Mouse (Mus musculus) forebrain, embryonic 15.5 days (tissue): Measurements from ENCODE around the gene 3100002H09Rik. TPM values are rescaled to one million over a fixed set of nuclear protein-coding genes. Genes with fewer than 3 reads are reported as not detected.
A peak's percentile ranks its signal among the peaks of the same experiment; 100 is the strongest.

ENCODE experiments used
- ATAC-seq: fragments of 200-750 bp; cut with Nextera tagmentation; replicated peaks from 2 replicates; pipeline ENCODE4 v1.8.0; 2017; ENCODE audit warnings: mild to moderate bottlenecking, moderate TSS enrichment, moderate library complexity
- H3K27ac ChIP-seq: fragments of 300-500 bp; sonication (generic); replicated peaks from 2 replicates; pipeline ENCODE4 v1.5.1; 2015; ENCODE audit warnings: mild to moderate bottlenecking, inconsistent platforms
- H3K27me3 ChIP-seq: fragments of 300-500 bp; sonication (generic); 2 replicates; pipeline ENCODE4 v1.6.1; 2015; ENCODE audit warnings: inconsistent platforms
- H3K36me3 ChIP-seq: fragments of 300-500 bp; sonication (generic); 2 replicates; pipeline ENCODE4 v1.6.1; 2015; ENCODE audit warnings: mild to moderate bottlenecking, inconsistent platforms
- H3K4me1 ChIP-seq: fragments of 300-500 bp; sonication (generic); 2 replicates; pipeline ENCODE4 v1.6.1; 2015; ENCODE audit warnings: inconsistent platforms
- H3K4me2 ChIP-seq: fragments of 300-500 bp; sonication (generic); replicated peaks from 2 replicates; pipeline ENCODE4 v1.6.1; 2015; ENCODE audit warnings: mild to moderate bottlenecking, inconsistent platforms
- H3K4me3 ChIP-seq: fragments of 300-500 bp; sonication (generic); 2 replicates; pipeline ENCODE4 v1.5.1; 2015; ENCODE audit warnings: mild to moderate bottlenecking, inconsistent platforms
- H3K9ac ChIP-seq: fragments of 300-500 bp; sonication (generic); replicated peaks from 2 replicates; pipeline ENCODE4 v1.6.1; 2015; ENCODE audit warnings: mild to moderate bottlenecking, inconsistent platforms
- H3K9me3 ChIP-seq: fragments of 300-500 bp; sonication (generic); 2 replicates; pipeline ENCODE4 v1.6.1; 2016; ENCODE audit warnings: inconsistent platforms
- WGBS: fragments of 180-500 bp; shearing (Covaris S2); methylation state at CpG from one replicate; pipeline ENCODE4 v1.1.7; 2015; ENCODE audit warnings: mixed read lengths; 5-methylcytosine and 5-hydroxymethylcytosine counted together
- polyA plus RNA-seq: library from polyadenylated mRNA; unstranded; fragments of >200 nt; fragmentation: Nextera tagmentation; extraction: Ambion mirVana; gene quantifications from 2 replicates; pipeline ENCODE4 v1.2.1, GENCODE M21; 2015

3100002H09Rik gene
- polyA plus RNA-seq, 1 experiment from 2014 or later: 1.2 TPM

GRCm38 (mm10) chr4:124611768-124612167 is 1.2 kb upstream of the 3100002H09Rik start:
- no peak overlapping the region for H3K4me3 ChIP-seq
- H3K4me1 ChIP-seq: peaks cover 32% of the 10 kb centered on the region
- 85% methylated on average over 4 of the region's 4 CpGs for WGBS
- H3K9me3 ChIP-seq: no peaks in the 10 kb centered on the region
- H3K9ac ChIP-seq: no peak overlapping the region
- H3K27ac ChIP-seq: no peak overlapping the region
- H3K4me2 ChIP-seq: no peak overlapping the region
- H3K27me3 ChIP-seq: no peaks in the 10 kb centered on the region
- ATAC-seq: no peak
- H3K36me3 ChIP-seq: no peaks in the 10 kb centered on the region

- 59% methylated on average over 2 of the region's 2 CpGs for WGBS
- Histone ChIP-seq H3K36me3 (no peaks in the 10 kb centered on the region), H3K4me2 (no peak overlapping the region), H3K4me1 (peaks cover 22% of the 10 kb centered on the region), H3K4me3 (no peak overlapping the region), H3K27me3 (no peaks in the 10 kb centered on the region), H3K27ac (no peak overlapping the region), H3K9ac (no peak overlapping the region), H3K9me3 (no peaks in the 10 kb centered on the region)
- no peak for ATAC-seq
These were observed 537 bp downstream of the 3100002H09Rik start for GRCm38 (mm10) chr4:124610066-124610465.

GRCm38 (mm10) chr4:124607166-124607565 is 3.4 kb downstream of the 3100002H09Rik start:
- peak; percentile 82 for ATAC-seq
- WGBS: 55% methylated on average over 8 of the region's 8 CpGs

GRCm38 (mm10) chr4:124606180-124606579 is 4.4 kb downstream of the 3100002H09Rik start:
- Histone ChIP-seq H3K4me2 (no peak overlapping the region), H3K9ac (no peak overlapping the region), H3K4me1 (peaks cover 19% of the 10 kb centered on the region), H3K27me3 (peaks cover 6% of the 10 kb centered on the region; the same call in 1 of the 2 replicates), H3K4me3 (no peak overlapping the region), H3K9me3 (no peaks in the 10 kb centered on the region), H3K27ac (peak overlapping the region; percentile 42; the same call in 1 of the 2 replicates), H3K36me3 (no peaks in the 10 kb centered on the region)
- ATAC-seq: no peak
- 91% methylated on average over 3 of the region's 3 CpGs for WGBS

More at GRCm38 (mm10) chr4:124607166-124607565, 3.4 kb downstream of the 3100002H09Rik start:
- Histone ChIP-seq H3K4me2 (no peak overlapping the region), H3K4me3 (no peak overlapping the region), H3K27me3 (peaks cover 6% of the 10 kb centered on the region; the same call in 1 of the 2 replicates), H3K27ac (peak overlapping the region; percentile 42), H3K9ac (no peak overlapping the region), H3K36me3 (no peaks in the 10 kb centered on the region), H3K4me1 (peaks cover 19% of the 10 kb centered on the region), H3K9me3 (no peaks in the 10 kb centered on the region)

GRCm38 (mm10) chr4:124605255-124605654 is 5.3 kb downstream of the 3100002H09Rik start:
- 71% methylated on average over 5 of the region's 5 CpGs for WGBS
- H3K27me3 ChIP-seq: peaks cover 6% of the 10 kb centered on the region; the same call in 1 of the 2 replicates
- no peaks in the 10 kb centered on the region for H3K36me3 ChIP-seq
- no peak overlapping the region for H3K27ac ChIP-seq
- no peak overlapping the region for H3K4me3 ChIP-seq
- H3K9me3 ChIP-seq: no peaks in the 10 kb centered on the region
- ATAC-seq: no peak
- H3K4me1 ChIP-seq: peaks cover 17% of the 10 kb centered on the region
- no peak overlapping the region for H3K4me2 ChIP-seq
- no peak overlapping the region for H3K9ac ChIP-seq

- whole genome bisulfite sequencing: 37% methylated on average over 9 of the region's 9 CpGs
- Histone ChIP-seq H3K36me3 (no peaks in the 10 kb centered on the region), H3K9me3 (no peaks in the 10 kb centered on the region), H3K4me3 (no peak overlapping the region), H3K4me1 (peaks cover 15% of the 10 kb centered on the region), H3K4me2 (no peak overlapping the region), H3K27ac (no peak overlapping the region), H3K27me3 (peaks cover 6% of the 10 kb centered on the region; the same call in 1 of the 2 replicates), H3K9ac (no peak overlapping the region)
- no peak for ATAC-seq
These were observed 6.9 kb downstream of the 3100002H09Rik start for GRCm38 (mm10) chr4:124603712-124604111.

GRCm38 (mm10) chr4:124595929-124596328 is 14.7 kb downstream of the 3100002H09Rik start:
- no peaks in the 10 kb centered on the region for H3K36me3 ChIP-seq
- peaks cover 45% of the 10 kb centered on the region for H3K4me1 ChIP-seq
- H3K9me3 ChIP-seq: no peaks in the 10 kb centered on the region
- no peak overlapping the region for H3K4me2 ChIP-seq
- no peaks in the 10 kb centered on the region for H3K27me3 ChIP-seq
- 81% methylated on average over 9 of the region's 9 CpGs for WGBS
- ATAC-seq: no peak
- H3K27ac ChIP-seq: peak overlapping the region; percentile 93
- no peak overlapping the region for H3K4me3 ChIP-seq
- no peak overlapping the region for H3K9ac ChIP-seq

- Histone ChIP-seq H3K9me3 (no peaks in the 10 kb centered on the region), H3K27ac (peak overlapping the region; percentile 93), H3K27me3 (no peaks in the 10 kb centered on the region), H3K4me2 (peak overlapping the region; percentile 31), H3K36me3 (no peaks in the 10 kb centered on the region), H3K9ac (0 out of 2 replicates have a peak overlapping the region, but pooled peaks have one; percentile 4), H3K4me3 (no peak overlapping the region), H3K4me1 (peaks cover 45% of the 10 kb centered on the region)
- WGBS: 13% methylated on average over 13 of the region's 13 CpGs
- ATAC-seq: peak; percentile 77
These were observed 15.7 kb downstream of the 3100002H09Rik start for GRCm38 (mm10) chr4:124594933-124595332.

GRCm38 (mm10) chr4:124593691-124594090 is 16.9 kb downstream of the 3100002H09Rik start:
- peak; percentile 20 for ATAC-seq
- Histone ChIP-seq H3K9ac (no peak overlapping the region), H3K4me3 (no peak overlapping the region), H3K36me3 (no peaks in the 10 kb centered on the region), H3K4me1 (peaks cover 45% of the 10 kb centered on the region), H3K27me3 (no peaks in the 10 kb centered on the region), H3K4me2 (no peak overlapping the region), H3K9me3 (no peaks in the 10 kb centered on the region), H3K27ac (peak overlapping the region; percentile 93)
- 34% methylated on average over 9 of the region's 9 CpGs for WGBS

- Histone ChIP-seq H3K27me3 (no peaks in the 10 kb centered on the region), H3K27ac (peak overlapping the region; percentile 93), H3K9ac (no peak overlapping the region), H3K36me3 (no peaks in the 10 kb centered on the region), H3K4me1 (peaks cover 45% of the 10 kb centered on the region), H3K4me2 (no peak overlapping the region), H3K9me3 (no peaks in the 10 kb centered on the region), H3K4me3 (no peak overlapping the region)
- peak; percentile 69 for ATAC-seq
These were observed 17.4 kb downstream of the 3100002H09Rik start for GRCm38 (mm10) chr4:124593210-124593609.

- no peaks in the 10 kb centered on the region for H3K36me3 ChIP-seq
- peak overlapping the region; percentile 93 for H3K27ac ChIP-seq
- no peak overlapping the region for H3K4me3 ChIP-seq
- no peaks in the 10 kb centered on the region for H3K9me3 ChIP-seq
- no peaks in the 10 kb centered on the region for H3K27me3 ChIP-seq
- no peak overlapping the region for H3K4me2 ChIP-seq
- WGBS: 53% methylated on average over 5 of the region's 5 CpGs
- peaks cover 45% of the 10 kb centered on the region for H3K4me1 ChIP-seq
- H3K9ac ChIP-seq: no peak overlapping the region
- peak; percentile 18; the same call in 1 of the 2 replicates for ATAC-seq
These were observed 18.4 kb downstream of the 3100002H09Rik start for GRCm38 (mm10) chr4:124592241-124592640.

- Histone ChIP-seq H3K4me1 (peaks cover 8% of the 10 kb centered on the region), H3K9ac (no peak overlapping the region), H3K9me3 (no peaks in the 10 kb centered on the region), H3K36me3 (no peaks in the 10 kb centered on the region), H3K27me3 (peaks cover 7% of the 10 kb centered on the region; the same call in 1 of the 2 replicates), H3K27ac (no peak overlapping the region), H3K4me2 (no peak overlapping the region), H3K4me3 (no peak overlapping the region)
- WGBS: 86% methylated on average over 7 of the region's 7 CpGs
- ATAC-seq: no peak
These were observed 29.9 kb downstream of the 3100002H09Rik start for GRCm38 (mm10) chr4:124580695-124581094.

GRCm38 (mm10) chr4:124575955-124576445 is 34.6 kb downstream of the 3100002H09Rik start:
- H3K4me2 ChIP-seq: peak overlapping the region; percentile 98
- H3K9ac ChIP-seq: peak overlapping the region; percentile 69
- H3K9me3 ChIP-seq: no peaks in the 10 kb centered on the region
- 0 out of 2 replicates have a peak, but pooled peaks have one; percentile 14 for ATAC-seq
- H3K27ac ChIP-seq: peak overlapping the region; percentile 92
- 11% methylated on average over 7 of the region's 7 CpGs for WGBS
- peak overlapping the region; percentile 48 for H3K4me3 ChIP-seq
- no peaks in the 10 kb centered on the region for H3K36me3 ChIP-seq
- peaks cover 7% of the 10 kb centered on the region; the same call in 1 of the 2 replicates for H3K27me3 ChIP-seq
- H3K4me1 ChIP-seq: peaks cover 44% of the 10 kb centered on the region
